Mouse (Mus musculus) left cerebral cortex, adult 2 months (tissue): ENCODE results near the gene Grem1. TPM values are rescaled to one million over a fixed set of nuclear protein-coding genes. Genes with fewer than 3 reads are reported as not detected.

ENCODE experiments used
- DNase-seq, 2 experiments: peaks; one replicate each; pipeline ENCODE4 v3.0.0; 2021 to 2022; ENCODE audit warnings: low spot score in 2 of 2, mixed read lengths in 1 of 2; ENCODE audit errors: extremely low spot score in 1 of 2
- H3K27ac ChIP-seq: fragments of 200-600 bp; 2 replicates; pipeline ENCODE4 v1.8.1; 2022
- H3K4me3 ChIP-seq: fragments of 200-600 bp; 2 replicates; pipeline ENCODE4 v1.8.1; 2022
- CTCF ChIP-seq: fragments of 200-600 bp; IDR thresholded peaks from 2 replicates; pipeline ENCODE4 v1.8.1; 2022; ENCODE audit warnings: antibody characterized with exemption, mild to moderate bottlenecking, moderate library complexity
- intact Hi-C: fragments of 180-260 bp; cut with DNase I; formaldehyde crosslinking; loops from one replicate; pipeline ENCODE4 v1.15.1; 2025
- total RNA-seq, 2 experiments: library from RNA; stranded (reverse); gene quantifications; 2 replicates each; pipeline ENCODE4 v1.2.3; 2021

Grem1 gene
- total RNA-seq, 2 experiments from 2014 or later: 1.5 TPM

DNA sequence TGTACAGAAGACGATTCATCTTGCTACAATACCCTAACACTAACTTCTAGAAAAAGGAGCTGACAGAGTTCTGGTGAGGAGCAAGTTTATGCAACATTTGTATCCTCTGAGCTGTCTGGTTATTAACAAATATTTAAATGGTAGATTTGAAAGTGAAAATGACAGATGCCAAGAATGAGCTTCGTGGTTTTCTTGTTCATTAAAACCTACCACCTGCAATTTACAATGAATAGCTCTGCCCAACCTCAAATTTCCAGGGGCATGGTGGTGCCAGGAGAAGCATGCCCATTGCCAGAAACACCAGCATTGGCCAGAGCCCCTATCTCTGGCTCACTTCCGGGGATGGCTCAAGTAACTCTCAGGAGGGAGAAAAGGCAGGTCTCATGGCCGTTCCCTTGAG lies 23.1 kb upstream of the Grem1 start:
- Histone ChIP-seq H3K4me3 (no peak overlapping the region), H3K27ac (no peak overlapping the region)
- TF ChIP-seq CTCF: no peak
- intact Hi-C loops: no loop called here
- DNase-seq: no peak

DNA sequence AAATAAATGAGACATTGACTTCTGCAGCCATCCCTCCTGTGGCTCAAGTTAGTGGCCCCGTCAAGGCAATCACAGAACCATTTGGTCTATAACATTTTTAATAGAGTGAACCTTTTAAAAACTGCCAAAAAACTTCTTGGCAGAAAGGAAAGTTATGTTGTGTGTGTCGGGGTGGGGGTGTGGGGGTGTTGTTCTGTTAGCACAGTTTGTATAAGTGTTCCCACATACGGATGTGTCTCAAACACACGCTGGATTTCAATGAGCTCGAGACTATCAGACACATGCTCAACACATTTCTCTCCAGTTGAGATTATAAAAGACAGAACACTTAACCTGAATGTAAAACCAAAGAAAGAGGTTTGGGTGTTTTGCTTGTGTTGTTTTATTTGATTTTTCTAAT lies 22.7 kb upstream of the Grem1 start:
- intact Hi-C loops: no loop called here
- DNase-seq: no peak
- TF ChIP-seq CTCF: no peak
- no peak overlapping the region for H3K4me3 ChIP-seq
- H3K27ac ChIP-seq: no peak overlapping the region

DNA sequence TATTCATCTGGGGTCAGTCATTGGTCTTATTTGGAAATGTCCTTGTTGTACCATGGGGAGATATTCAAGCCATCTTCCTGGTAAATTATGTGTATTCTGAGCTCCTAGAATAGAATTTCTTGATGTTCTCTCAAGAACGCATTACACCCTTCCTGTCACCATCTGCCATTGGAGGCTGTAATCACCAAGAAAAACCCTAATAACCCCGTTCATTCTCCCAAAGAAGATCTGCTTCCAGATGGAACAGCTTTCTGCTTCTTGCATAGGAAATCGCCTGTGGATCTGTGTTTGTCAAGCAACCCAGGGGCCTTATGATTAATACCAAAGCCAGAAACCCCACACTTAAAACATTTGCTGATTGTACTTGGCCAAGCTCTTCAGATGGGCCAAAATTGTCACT lies 20.9 kb upstream of the Grem1 start:
- no peak overlapping the region for H3K27ac ChIP-seq
- no peak for DNase-seq
- no peak overlapping the region for H3K4me3 ChIP-seq
- intact Hi-C loops: loop anchor here (5.0 kb wide), 1 partner anchor 242 kb away; no protein-coding TSS in a partner anchor
- TF ChIP-seq CTCF: no peak

DNA sequence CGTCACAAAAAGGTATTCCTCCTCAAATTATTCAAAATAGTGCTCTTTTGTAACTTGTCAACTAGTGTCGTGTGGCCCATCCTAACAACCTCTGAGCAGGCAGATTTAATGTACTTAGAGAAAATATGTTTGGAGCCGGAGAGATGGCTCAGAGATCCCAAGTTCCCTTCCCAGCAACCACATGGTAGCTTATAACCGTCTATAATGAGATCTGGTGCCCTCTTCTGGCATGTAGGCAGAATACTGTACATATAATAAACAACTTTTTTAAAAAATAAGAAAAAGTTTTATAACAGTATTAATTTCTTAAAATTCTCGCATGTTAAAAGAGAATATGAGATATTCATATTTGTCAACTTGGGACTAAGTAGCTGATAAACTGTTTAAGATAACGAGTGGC lies 19.6 kb upstream of the Grem1 start:
- intact Hi-C loops: loop anchor here (5.0 kb wide), 1 partner anchor 241 kb away; no protein-coding TSS in a partner anchor
- DNase-seq: no peak
- Histone ChIP-seq H3K4me3 (no peak overlapping the region), H3K27ac (no peak overlapping the region)
- TF ChIP-seq CTCF: peak; percentile 37

DNA sequence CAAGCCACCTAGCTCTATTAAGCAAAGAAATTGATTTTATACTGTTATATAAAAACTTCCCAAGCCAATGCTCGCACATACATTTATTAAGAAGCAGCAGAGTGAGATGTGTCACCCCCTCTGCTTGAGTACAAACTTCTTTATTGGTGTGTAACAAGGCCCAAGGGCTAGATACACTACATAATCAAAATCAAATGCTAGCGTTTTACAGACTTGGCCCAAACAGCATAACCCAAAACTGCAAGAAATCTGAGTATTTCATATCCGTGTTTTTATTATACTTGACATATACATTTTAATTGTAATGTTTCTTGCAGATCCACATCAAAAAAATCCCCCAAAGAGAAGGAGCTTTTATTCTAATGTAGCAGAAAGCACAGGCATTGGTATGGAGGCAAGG lies 17.9 kb upstream of the Grem1 start:
- no peak for DNase-seq
- intact Hi-C loops: loop anchor here (5.0 kb wide), 1 partner anchor 239 kb away; no protein-coding TSS in a partner anchor
- H3K4me3 ChIP-seq: no peak overlapping the region
- no peak for TF ChIP-seq CTCF
- H3K27ac ChIP-seq: no peak overlapping the region

DNA sequence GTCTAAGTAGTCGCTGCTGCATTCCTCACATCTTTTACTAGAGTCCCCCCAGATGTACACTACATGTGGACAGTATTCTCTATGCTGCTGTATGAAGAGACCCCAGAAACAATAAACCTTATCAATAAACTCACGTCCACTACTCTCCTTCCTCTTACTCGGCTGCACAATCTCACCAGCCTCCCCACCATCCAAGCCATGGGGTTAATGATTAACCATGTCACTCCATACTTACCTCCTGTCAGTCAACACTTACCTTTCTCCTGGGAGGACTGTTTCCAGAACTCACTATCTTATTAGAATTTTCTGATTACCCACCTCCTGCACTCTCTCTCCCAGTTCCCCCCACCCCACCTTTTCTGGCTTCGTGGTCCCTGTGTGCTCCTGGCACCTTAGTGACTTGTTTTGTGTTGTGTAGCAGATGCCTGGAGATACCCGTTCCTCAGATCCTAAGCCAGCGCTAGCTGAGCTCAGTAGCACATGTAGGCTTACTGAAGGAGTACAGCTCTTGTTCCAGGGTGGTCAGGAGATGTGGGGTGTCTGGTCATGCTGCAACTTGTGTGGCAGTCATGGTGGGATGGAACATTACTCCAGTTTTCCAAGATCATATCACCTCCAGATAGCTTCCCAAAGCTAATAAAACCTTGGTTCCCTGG lies 15.8 kb upstream of the Grem1 start:
- no peak for TF ChIP-seq CTCF
- DNase-seq: no peak
- intact Hi-C loops: no loop called here

DNA sequence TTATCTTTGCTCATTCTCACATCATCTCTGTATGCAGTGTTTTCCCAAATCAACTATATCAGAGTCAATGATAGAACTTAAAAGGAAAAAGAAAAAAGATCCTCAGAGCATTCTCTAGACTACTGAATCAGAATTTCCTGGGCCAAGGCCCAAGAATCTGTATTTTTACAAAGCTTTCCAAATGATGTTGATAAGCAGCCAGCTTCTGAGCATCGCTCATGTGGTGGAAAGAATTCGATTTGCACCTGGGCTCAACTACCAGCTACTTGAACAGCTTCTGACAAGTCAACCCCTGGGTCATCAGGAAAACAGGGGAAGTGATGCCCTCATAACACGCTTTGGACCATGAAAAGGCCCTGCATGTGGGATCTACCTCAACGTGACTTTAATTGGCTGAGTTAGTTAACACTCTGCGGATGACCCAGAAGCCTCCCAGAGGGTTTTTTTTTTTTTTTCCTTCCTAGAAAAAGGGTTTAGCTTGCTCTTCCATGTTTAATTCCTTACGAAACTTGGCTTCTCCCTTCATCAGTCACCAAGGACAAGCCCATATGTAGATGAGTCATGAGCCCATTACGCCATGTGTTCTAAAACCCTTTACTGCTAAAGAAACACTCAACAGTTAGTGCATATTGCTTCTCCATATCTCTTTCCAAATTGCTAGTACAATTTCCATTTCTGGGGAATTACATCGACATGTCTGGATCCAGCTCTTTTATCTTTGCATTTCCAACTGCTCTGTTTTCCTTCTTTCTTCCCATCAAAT lies 10.3 kb upstream of the Grem1 start:
- no peak overlapping the region for H3K4me3 ChIP-seq
- intact Hi-C loops: no loop called here
- no peak for DNase-seq
- no peak for TF ChIP-seq CTCF
- H3K27ac ChIP-seq: no peak overlapping the region

More for the DNA sequence above, 15.8 kb upstream of the Grem1 start:
- H3K4me3 ChIP-seq: no peak overlapping the region
- H3K27ac ChIP-seq: no peak overlapping the region

DNA sequence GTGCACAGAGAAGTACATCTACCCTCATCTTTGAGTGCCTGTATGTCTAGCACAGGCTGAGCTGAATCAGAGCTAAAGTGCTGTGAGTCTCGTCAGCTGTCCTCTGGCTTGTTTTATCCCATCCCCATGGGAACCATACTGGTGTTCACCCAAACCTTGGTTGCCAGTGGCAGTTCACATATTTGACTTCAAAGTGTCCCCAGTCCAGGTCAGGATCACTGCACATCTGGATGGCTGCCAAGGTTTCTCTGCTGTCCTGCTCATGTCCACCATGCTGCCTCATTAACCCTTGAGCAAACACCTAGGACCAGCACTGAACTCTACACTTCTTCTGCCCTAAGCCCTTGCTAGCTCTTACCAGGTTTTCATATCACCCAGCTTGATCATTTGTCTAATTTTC lies 7.4 kb upstream of the Grem1 start:
- TF ChIP-seq CTCF: no peak
- intact Hi-C loops: no loop called here
- H3K27ac ChIP-seq: no peak overlapping the region
- no peak for DNase-seq
- no peak overlapping the region for H3K4me3 ChIP-seq

DNA sequence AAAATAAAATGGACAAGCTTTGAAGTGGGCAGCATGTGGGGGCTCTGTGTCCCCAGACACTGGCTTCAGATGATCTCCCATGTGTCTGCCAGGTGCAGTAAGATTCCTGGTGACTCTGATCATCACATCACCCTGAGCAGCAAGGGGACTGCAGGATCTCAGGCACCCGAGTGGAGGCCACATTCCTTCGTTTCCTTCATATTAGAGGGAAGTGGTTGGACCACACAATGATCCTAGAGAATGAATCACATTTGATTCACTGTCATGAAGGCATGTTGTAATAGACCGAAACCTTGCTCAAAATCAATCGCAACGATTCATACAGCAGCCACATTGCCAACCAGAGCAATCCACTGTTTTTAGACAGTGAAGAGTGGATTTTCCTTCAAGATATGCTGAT lies 6.5 kb upstream of the Grem1 start:
- DNase-seq: no peak
- Histone ChIP-seq H3K27ac (no peak overlapping the region), H3K4me3 (no peak overlapping the region)
- intact Hi-C loops: no loop called here
- no peak for TF ChIP-seq CTCF

DNA sequence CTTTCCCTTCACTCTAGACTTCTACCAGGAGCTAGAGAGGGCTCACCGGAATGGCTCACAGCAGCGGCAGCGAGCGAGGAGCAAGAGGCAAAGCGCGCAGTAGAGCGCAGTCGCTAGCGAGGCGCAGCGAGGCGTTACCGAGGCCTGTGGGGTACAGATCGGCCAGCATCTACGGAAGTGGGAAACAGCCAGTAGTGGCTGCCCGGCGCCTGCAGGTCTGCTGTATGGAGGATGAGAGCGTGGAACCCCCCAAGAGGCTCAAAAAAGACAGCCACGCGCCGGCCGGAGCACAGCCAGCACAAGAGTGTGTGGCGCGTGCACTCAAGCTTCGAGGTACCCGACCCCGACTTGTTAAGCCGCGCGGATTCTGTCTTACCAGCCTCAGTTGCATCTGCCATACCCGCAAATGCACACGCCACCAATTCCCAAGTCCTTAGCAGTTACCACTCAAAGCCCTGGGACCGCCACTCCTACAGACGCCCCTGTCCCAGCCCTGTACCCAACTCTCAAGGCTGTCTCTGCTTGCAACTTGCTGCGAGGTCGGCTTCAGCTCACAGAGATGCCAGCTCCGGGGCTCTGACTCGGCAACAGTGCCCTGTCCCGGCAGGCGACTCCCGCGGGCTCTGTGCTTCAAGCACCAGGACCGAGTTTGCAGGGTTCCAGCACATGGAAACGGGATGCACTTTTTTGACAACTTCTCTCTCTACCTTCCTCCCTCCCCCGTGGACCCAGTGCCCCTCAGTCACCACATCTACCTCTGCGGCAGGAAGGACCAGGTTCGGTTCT lies 728 bp downstream of the Grem1 start:
- no peak for TF ChIP-seq CTCF
- peak overlapping the region; percentile 49 for H3K4me3 ChIP-seq
- peak; percentile 23 to 52 for DNase-seq
- intact Hi-C loops: no loop called here
- H3K27ac ChIP-seq: no peak overlapping the region

DNA sequence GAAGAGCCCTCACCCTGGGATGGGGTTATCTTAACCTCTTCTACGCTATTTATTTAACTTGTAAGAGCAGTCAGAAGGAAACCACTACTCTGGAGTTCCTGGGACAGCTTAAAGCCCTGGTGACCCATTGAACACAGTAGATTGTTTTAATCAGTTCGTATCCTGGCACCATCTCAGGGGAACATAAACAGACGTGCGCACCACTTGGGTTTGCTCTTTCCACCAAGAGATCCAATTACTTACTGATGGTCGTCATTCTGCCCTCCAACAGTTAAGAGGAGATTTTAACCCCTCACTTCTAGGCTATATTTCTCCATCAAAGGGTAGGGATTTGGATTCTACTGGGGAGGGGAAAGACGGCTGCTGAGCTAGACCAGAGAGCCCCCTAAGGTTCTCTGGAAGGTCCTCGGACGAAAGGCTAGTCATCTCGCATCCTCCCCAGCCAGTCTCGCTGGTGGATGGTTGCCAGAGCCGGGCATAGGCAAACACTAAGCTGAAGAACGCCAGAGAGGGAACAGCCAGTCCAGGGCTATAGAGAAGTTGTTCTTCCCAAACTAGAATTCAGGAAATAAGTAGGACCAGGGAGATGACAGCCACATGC lies 1.4 kb downstream of the Grem1 start:
- H3K4me3 ChIP-seq: peak overlapping the region; percentile 49
- intact Hi-C loops: no loop called here

DNA sequence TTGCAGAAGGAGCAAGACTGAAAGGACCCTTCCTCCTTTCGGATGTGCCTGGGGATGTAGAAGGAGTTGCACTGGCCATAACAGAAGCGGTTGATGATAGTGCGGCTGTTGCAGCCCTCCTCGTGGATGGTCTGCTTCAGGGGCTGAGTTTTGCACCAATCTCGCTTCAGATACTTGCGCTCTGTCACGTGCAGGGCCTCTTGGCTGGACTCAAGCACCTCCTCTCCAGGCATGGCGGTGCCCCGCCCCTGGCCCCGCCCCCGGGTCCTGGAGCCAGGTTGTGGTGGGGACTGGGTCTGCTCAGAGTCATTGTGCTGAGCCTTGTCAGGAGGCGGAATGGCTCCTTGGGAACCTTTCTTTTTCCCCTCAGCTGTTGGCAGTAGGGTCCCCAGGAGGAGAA lies 8.7 kb downstream of the Grem1 start:
- intact Hi-C loops: no loop called here
- no peak overlapping the region for H3K4me3 ChIP-seq
- no peak for DNase-seq
- H3K27ac ChIP-seq: no peak overlapping the region
- TF ChIP-seq CTCF: no peak

More for the DNA sequence above, 1.4 kb downstream of the Grem1 start:
- no peak for DNase-seq
- TF ChIP-seq CTCF: no peak
- no peak overlapping the region for H3K27ac ChIP-seq
